Mouse (Mus musculus): ENCODE results near the gene Icosl. TPM values are rescaled to one million over a fixed set of nuclear protein-coding genes. Genes with fewer than 3 reads are reported as not detected.
A peak's percentile ranks its signal among the peaks of the same experiment; 100 is the strongest.
"Not testable (repeated sequence)": the region's sequence is repeated elsewhere in the genome, so short reads cannot be mapped to it uniquely, and the experiment has no call there.

Gene Icosl
- 7.2 and 8.4 TPM in 2 replicates for polyA plus RNA-seq (2014; fragmentation: Nextera tagmentation; extraction: Ambion mirVana)

DNA sequence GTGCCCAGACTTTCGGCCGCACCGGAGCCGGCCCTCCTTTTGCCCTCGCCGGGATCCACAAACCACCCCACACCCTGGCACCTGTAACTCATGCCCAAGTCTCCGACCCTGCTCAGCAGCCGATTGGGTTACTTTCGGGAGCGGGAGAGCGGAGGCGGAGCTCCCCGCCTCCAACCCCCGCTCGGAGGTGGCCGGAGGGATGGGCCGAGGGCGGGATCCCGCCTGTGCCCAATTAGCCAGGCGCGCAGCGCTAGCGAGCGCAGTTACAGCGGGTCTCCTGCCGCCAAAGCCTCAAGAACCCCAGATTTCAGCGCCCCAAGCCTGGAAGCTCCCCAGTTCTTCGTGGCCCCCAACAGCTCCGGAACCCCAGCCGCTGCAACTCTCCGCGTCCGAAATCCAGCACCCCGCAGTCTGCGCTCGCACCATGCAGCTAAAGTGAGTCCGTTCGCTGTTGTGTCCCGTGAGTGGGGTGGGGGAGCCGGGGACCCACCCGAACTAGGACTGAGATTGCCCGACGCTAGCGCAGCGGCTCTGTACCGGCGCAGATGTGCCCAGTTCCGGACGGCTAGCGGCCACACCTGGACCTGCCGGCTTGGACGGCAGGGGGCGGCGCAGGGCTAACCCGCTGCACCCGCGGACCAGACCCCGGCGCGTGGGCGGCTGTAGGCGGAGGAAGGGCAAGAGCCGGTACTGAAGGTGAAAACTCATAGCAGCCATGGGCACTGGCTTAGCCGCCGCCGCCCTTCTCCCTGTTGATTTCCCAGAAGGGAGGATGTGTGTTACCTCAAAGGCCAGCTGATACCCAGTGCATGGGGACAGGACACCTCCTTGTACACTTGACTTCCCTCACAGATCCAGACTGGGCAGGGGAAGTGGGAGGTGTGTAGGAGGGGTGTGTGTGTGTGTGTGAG is at the start of gene Icosl:
TSS of gene Icosl (plus strand) at position 202 of the 911 bp plus-strand sequence.
- H3K27ac ChIP-seq (ENCODE audit: low read depth) = 0 out of 2 replicates have a peak within 1 kb of the TSS, but pooled peaks have one; percentile 42
- peak; percentile 87 for DNase-seq
- WGBS = under 1% methylated on average over 66 of the region's 66 CpGs

DNA sequence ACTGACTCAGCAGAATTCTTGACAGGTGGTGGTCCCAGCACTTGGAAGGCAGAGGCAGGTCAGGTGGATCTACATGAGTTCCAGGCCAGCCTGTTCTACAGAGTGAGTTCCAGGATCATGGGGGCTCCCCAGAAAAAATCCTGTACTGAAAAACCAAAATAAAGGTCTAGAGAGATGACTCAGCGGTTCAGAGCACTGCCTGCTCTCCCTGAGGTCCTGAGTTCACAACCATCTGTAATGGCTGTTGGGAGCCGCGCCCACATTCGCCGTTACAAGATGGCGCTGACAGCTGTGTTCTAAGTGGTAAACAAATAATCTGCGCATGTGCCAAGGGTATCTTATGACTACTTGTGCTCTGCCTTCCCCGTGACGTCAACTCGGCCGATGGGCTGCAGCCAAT is 49.1 kb upstream of the Icosl start:
- not testable (repeated sequence) for H3K27ac ChIP-seq (ENCODE audit: low read depth); H3K4me3 ChIP-seq (ENCODE audit: low read depth, low read length); H3K9ac ChIP-seq; DNase-seq; H3K9me3 ChIP-seq (ENCODE audit: low read depth, low read length); H3K4me1 ChIP-seq (ENCODE audit: insufficient read depth); H3K4me2 ChIP-seq; H3K27me3 ChIP-seq (ENCODE audit: insufficient read depth, low read length); H3K36me3 ChIP-seq (ENCODE audit: insufficient read depth); ATAC-seq (ENCODE audit: insufficient read depth)
- WGBS = 93% methylated on average over 6 of the region's 11 CpGs

More for the DNA sequence above, at the start of gene Icosl:
- Histone ChIP-seq H3K9ac (peak within 1 kb of the TSS; percentile 56), H3K27me3 (ENCODE audit: insufficient read depth, low read length) (peaks cover 10% of the 10 kb centered on the region; the same call in 1 of the 2 replicates), H3K4me1 (ENCODE audit: insufficient read depth) (no peaks in the 10 kb centered on the region), H3K36me3 (ENCODE audit: insufficient read depth) (no peaks in the 10 kb centered on the region), H3K9me3 (ENCODE audit: low read depth, low read length) (no peaks in the 10 kb centered on the region), H3K4me2 (peak within 1 kb of the TSS; percentile 98), H3K4me3 (ENCODE audit: low read depth, low read length) (peak within 1 kb of the TSS; percentile 67)
- ATAC-seq (ENCODE audit: insufficient read depth) = peak; percentile 92
- TF ChIP-seq CTCF (IDR thresholded peaks at IDR 0.05; ENCODE audit: low read depth) = peak; percentile 57

DNA sequence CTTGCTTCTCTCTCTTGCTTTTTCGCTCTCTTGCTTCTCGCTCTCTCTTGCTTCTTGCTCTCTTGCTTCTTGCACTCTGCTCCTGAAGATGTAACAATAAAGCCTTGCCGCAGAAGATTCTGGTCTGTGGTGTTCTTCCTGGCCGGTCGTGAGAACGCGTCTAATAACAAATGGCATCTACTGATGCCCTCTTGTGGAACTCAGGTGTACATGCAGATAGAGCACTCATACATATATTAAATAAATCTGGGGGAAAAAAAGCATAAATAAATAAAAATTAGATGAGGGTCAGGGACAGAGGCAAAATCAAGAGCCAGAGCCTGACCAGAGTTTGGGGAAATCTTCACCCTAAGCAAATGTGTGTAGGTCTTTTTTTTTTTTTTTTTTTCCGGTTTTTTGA is 43.6 kb upstream of the Icosl start:
- peak; percentile 40 for DNase-seq
- TF ChIP-seq CTCF (IDR thresholded peaks at IDR 0.05; ENCODE audit: low read depth) = peak; percentile 42
- not testable (repeated sequence) for H3K36me3 ChIP-seq (ENCODE audit: insufficient read depth); H3K4me1 ChIP-seq (ENCODE audit: insufficient read depth); H3K9ac ChIP-seq; H3K4me3 ChIP-seq (ENCODE audit: low read depth, low read length); ATAC-seq (ENCODE audit: insufficient read depth); H3K9me3 ChIP-seq (ENCODE audit: low read depth, low read length); H3K4me2 ChIP-seq; H3K27me3 ChIP-seq (ENCODE audit: insufficient read depth, low read length); H3K27ac ChIP-seq (ENCODE audit: low read depth)
- WGBS = 75% methylated on average over 6 of the region's 8 CpGs

GRCm38 (mm10) chr10:78028129-78028528 is 41.0 kb upstream of the Icosl start:
- peak; percentile 98 for TF ChIP-seq CTCF (IDR thresholded peaks at IDR 0.05; ENCODE audit: low read depth)
- 7% methylated on average over 5 of the region's 5 CpGs for WGBS
- peak; percentile 81 for ATAC-seq (ENCODE audit: insufficient read depth)

GRCm38 (mm10) chr10:78029080-78029479 is 40.0 kb upstream of the Icosl start:
- no peaks in the 10 kb centered on the region for H3K4me1 ChIP-seq (ENCODE audit: insufficient read depth)
- H3K27ac ChIP-seq (ENCODE audit: low read depth) = no peak overlapping the region
- H3K9ac ChIP-seq = no peak overlapping the region
- no peaks in the 10 kb centered on the region for H3K27me3 ChIP-seq (ENCODE audit: insufficient read depth, low read length)
- ATAC-seq (ENCODE audit: insufficient read depth) (no peak), DNase-seq (no peak)
- WGBS = 90% methylated on average over 1 of the region's 1 CpGs
- no peak overlapping the region for H3K4me2 ChIP-seq
- no peaks in the 10 kb centered on the region for H3K36me3 ChIP-seq (ENCODE audit: insufficient read depth)
- H3K4me3 ChIP-seq (ENCODE audit: low read depth, low read length) = no peak overlapping the region
- H3K9me3 ChIP-seq (ENCODE audit: low read depth, low read length) = no peaks in the 10 kb centered on the region
- TF ChIP-seq CTCF (IDR thresholded peaks at IDR 0.05; ENCODE audit: low read depth) = no peak

More at GRCm38 (mm10) chr10:78028129-78028528, 41.0 kb upstream of the Icosl start:
- peak; percentile 95 for DNase-seq
- Histone ChIP-seq H3K27me3 (ENCODE audit: insufficient read depth, low read length) (no peaks in the 10 kb centered on the region), H3K36me3 (ENCODE audit: insufficient read depth) (no peaks in the 10 kb centered on the region), H3K4me3 (ENCODE audit: low read depth, low read length) (no peak overlapping the region), H3K4me1 (ENCODE audit: insufficient read depth) (no peaks in the 10 kb centered on the region), H3K9ac (no peak overlapping the region), H3K27ac (ENCODE audit: low read depth) (no peak overlapping the region), H3K4me2 (no peak overlapping the region), H3K9me3 (ENCODE audit: low read depth, low read length) (no peaks in the 10 kb centered on the region)

GRCm38 (mm10) chr10:78031987-78032386 is 37.1 kb upstream of the Icosl start:
- no peak overlapping the region for H3K9ac ChIP-seq
- no peak overlapping the region for H3K4me2 ChIP-seq
- no peaks in the 10 kb centered on the region for H3K27me3 ChIP-seq (ENCODE audit: insufficient read depth, low read length)
- no peak for TF ChIP-seq CTCF (IDR thresholded peaks at IDR 0.05; ENCODE audit: low read depth)
- no peaks in the 10 kb centered on the region for H3K4me1 ChIP-seq (ENCODE audit: insufficient read depth)
- DNase-seq = no peak
- no peaks in the 10 kb centered on the region for H3K36me3 ChIP-seq (ENCODE audit: insufficient read depth)
- H3K4me3 ChIP-seq (ENCODE audit: low read depth, low read length) = no peak overlapping the region
- WGBS = 82% methylated on average over 2 of the region's 2 CpGs
- no peak for ATAC-seq (ENCODE audit: insufficient read depth)
- H3K27ac ChIP-seq (ENCODE audit: low read depth) = no peak overlapping the region
- no peaks in the 10 kb centered on the region for H3K9me3 ChIP-seq (ENCODE audit: low read depth, low read length)

DNA sequence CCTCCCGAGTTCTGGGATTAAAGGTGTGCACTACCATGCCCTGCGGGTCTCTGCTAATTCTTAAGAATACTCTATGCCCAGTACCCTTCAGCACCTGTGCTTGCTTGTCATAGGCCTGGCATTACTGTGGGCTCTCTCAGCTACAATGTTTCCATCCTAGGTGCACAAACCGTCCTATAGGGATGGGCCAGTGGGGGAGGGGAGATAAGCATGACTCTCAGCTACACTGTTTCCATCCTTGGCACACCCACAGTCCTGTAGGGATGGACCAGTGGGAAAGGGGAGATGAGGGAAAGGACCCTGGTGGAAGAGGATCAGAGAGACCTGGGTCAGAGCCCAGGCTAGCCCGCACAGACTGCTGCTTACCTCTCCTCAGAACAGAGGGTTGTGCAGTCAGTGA is 32.0 kb upstream of the Icosl start:
- no peak for DNase-seq
- Histone ChIP-seq H3K4me2 (no peak overlapping the region), H3K9ac (no peak overlapping the region), H3K4me1 (ENCODE audit: insufficient read depth) (no peaks in the 10 kb centered on the region), H3K27me3 (ENCODE audit: insufficient read depth, low read length) (no peaks in the 10 kb centered on the region), H3K9me3 (ENCODE audit: low read depth, low read length) (no peaks in the 10 kb centered on the region), H3K36me3 (ENCODE audit: insufficient read depth) (no peaks in the 10 kb centered on the region), H3K27ac (ENCODE audit: low read depth) (no peak overlapping the region), H3K4me3 (ENCODE audit: low read depth, low read length) (no peak overlapping the region)
- WGBS = 82% methylated on average over 4 of the region's 4 CpGs
- no peak for ATAC-seq (ENCODE audit: insufficient read depth)
- no peak for TF ChIP-seq CTCF (IDR thresholded peaks at IDR 0.05; ENCODE audit: low read depth)

Measured in lung, embryonic 14.5 days (tissue).